Mouse (Mus musculus) lung, postnatal 0 days (tissue): ENCODE measurements at regions not wholly inside any gene's neighbourhood (a gene's known extent, or its start where the extent isn't known, plus 50 kb on each side); places are given as distances from the start of the nearest gene placed in this dataset.

ENCODE experiments used
- CTCF ChIP-seq: IDR thresholded peaks from 2 replicates; pipeline ENCODE4 v1.5.1; 2016; ENCODE audit warnings: antibody characterized with exemption, mild to moderate bottlenecking
- EP300 ChIP-seq: IDR thresholded peaks from 2 replicates; pipeline ENCODE4 v1.6.1; 2016; ENCODE audit warnings: antibody characterized with exemption, mild to moderate bottlenecking, control low read depth

GRCm38 (mm10) chr3:121100211-121100860 lies 71.2 kb downstream of the Rwdd3 start:
- TF ChIP-seq CTCF, result no peak
- no peak for TF ChIP-seq EP300
